Mouse (Mus musculus): ENCODE measurements around the gene Ftl1. TPM values are rescaled to one million over a fixed set of nuclear protein-coding genes. Genes with fewer than 3 reads are reported as not detected.

The Ftl1 gene
- total and polyA plus RNA-seq, 2 experiments from 2014 or later, result 1,107 to 2,163 TPM

DNA sequence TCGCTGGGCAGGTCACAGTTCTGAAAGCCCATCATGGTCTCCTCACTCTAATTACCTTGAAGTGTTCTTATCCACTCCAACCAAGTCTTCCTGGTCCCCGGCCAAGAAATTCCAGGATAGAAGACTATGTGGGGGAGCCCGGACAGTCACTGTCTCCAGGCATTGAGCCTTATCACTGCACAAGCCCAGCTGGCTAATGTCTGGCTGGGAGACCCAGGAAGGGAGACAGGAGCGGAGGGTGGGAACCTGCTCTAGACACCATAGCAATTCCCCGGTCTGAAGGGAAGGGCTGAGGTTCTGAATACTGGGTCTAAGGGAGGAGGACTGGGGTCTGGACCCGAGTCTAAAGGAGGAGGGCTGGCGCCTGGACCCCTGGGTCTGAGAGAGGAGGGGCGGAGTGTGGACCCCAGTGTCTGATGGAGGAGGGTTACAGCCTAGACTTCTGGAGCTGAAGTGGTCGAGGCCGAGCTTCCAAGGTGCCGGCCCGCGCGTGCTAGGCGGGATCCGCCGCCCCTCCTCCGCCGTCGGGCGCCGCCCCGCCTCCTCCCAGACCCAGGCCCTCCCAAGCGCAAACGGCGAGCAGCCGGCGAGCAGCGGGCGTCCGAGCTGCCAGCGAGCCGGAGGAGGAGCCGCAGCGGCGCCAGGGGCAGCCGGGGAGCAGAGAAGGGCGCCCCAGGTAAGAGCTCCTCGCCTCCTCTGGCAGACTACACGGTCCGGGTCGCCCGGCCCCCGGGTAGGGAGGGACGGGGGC, 46.4 kb downstream of the Ftl1 start, which contains the start of gene Ntf5:
Gene Ntf5 (plus strand): TSS at position 583 of the 751 bp plus-strand sequence.
- peaks cover 12% of the 10 kb centered on the region; the same call in 1 of the 2 replicates for H3K4me1 ChIP-seq (ENCODE audit: control insufficient read depth, insufficient read depth)
- peaks cover 91% of the 10 kb centered on the region for H3K27me3 ChIP-seq (ENCODE audit: control insufficient read depth, insufficient read depth, low read length)
- 2% methylated on average over 44 of the region's 45 CpGs for WGBS
- H3K36me3 ChIP-seq (replicated peaks; ENCODE audit: control insufficient read depth, insufficient read depth, low read length), result no peaks in the 10 kb centered on the region
- H3K27ac ChIP-seq (ENCODE audit: low read depth), result no peak within 1 kb of the TSS
- no peak within 1 kb of the TSS; the same call in 1 of the 2 replicates for H3K9ac ChIP-seq (replicated peaks; ENCODE audit: low read depth, low read length)
- peak; percentile 30 for ATAC-seq (ENCODE audit: insufficient read depth, low read depth)
- no peak for TF ChIP-seq EP300 (IDR thresholded peaks at IDR 0.05; ENCODE audit: low read depth)
- TF ChIP-seq CTCF (IDR thresholded peaks at IDR 0.05; ENCODE audit: low read depth), result no peak
- no peaks in the 10 kb centered on the region for H3K9me3 ChIP-seq (replicated peaks; ENCODE audit: control insufficient read depth, low read length)
- no peak for DNase-seq (ENCODE audit: low spot score)
- H3K4me2 ChIP-seq (ENCODE audit: low read depth, low read length), result peak within 1 kb of the TSS; percentile 92
- H3K4me3 ChIP-seq (ENCODE audit: low read depth, low read length), result peak within 1 kb of the TSS; percentile 56

DNA sequence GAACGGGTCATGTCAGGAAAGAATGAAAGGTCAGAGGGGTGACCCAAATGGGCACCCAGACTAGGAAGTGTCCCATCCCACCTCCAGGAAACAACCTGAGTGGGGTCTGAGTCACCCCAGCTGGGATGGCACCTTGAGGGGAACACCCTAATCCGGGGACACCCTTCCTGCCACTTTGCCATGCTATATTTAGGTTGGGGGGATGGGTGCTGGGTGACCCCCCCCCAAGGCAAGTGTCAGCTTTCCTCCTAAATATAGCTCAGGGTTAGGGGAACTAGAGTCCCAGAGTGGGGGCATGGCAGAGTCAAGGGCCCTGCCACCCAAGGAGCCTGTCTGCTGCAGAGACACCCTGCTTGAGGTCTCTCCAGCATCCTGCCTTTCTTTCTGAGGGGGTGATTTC, 47.3 kb downstream of the Ftl1 start:
- H3K9me3 ChIP-seq (replicated peaks; ENCODE audit: control insufficient read depth, low read length), result no peaks in the 10 kb centered on the region
- H3K4me1 ChIP-seq (ENCODE audit: control insufficient read depth, insufficient read depth), result peaks cover 12% of the 10 kb centered on the region; the same call in 1 of the 2 replicates
- H3K9ac ChIP-seq (replicated peaks; ENCODE audit: low read depth, low read length), result no peak overlapping the region
- TF ChIP-seq EP300 (IDR thresholded peaks at IDR 0.05; ENCODE audit: low read depth) (no peak), CTCF (IDR thresholded peaks at IDR 0.05; ENCODE audit: low read depth) (no peak)
- no peaks in the 10 kb centered on the region for H3K36me3 ChIP-seq (replicated peaks; ENCODE audit: control insufficient read depth, insufficient read depth, low read length)
- no peak for ATAC-seq (ENCODE audit: insufficient read depth, low read depth)
- H3K27me3 ChIP-seq (ENCODE audit: control insufficient read depth, insufficient read depth, low read length), result peaks cover 91% of the 10 kb centered on the region
- 45% methylated on average over 2 of the region's 2 CpGs for WGBS
- DNase-seq (ENCODE audit: low spot score), result no peak
- no peak overlapping the region for H3K4me2 ChIP-seq (ENCODE audit: low read depth, low read length)
- H3K27ac ChIP-seq (ENCODE audit: low read depth), result no peak overlapping the region
- no peak overlapping the region for H3K4me3 ChIP-seq (ENCODE audit: low read depth, low read length)

DNA sequence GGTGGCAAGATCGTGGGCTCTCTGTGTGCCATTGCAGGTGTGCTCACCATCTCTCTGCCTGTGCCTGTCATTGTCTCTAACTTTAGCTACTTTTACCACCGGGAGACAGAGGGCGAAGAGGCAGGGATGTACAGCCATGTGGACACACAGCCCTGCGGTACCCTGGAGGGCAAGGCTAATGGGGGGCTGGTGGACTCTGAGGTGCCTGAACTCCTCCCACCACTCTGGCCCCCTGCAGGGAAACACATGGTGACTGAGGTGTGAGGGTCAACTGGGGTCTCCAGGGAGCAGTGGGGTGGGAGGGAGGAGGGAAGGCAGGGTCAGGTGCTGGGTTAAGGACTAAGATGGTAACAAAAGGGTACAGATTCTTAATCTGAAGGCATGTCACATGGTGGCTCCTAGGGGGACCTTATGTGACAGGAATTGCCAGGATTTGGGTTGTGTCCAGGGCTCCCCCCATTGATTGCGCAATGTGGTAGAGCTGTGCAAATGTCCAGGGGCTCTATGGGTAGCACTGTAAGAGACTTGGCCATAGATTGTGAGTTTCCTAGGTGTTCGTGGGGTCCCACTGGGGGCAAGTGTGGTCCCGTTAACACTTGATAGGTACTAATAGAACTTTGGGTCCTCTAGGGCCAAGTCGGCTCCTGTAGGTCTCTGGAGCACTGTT, 50.1 kb downstream of the Ftl1 start:
- TF ChIP-seq CTCF (IDR thresholded peaks at IDR 0.05; ENCODE audit: low read depth) (no peak), EP300 (IDR thresholded peaks at IDR 0.05; ENCODE audit: low read depth) (no peak)
- WGBS, result 77% methylated on average over 8 of the region's 8 CpGs
- Histone ChIP-seq H3K9ac (replicated peaks; ENCODE audit: low read depth, low read length) (no peak overlapping the region), H3K4me3 (ENCODE audit: low read depth, low read length) (no peak overlapping the region), H3K36me3 (replicated peaks; ENCODE audit: control insufficient read depth, insufficient read depth, low read length) (no peaks in the 10 kb centered on the region), H3K9me3 (replicated peaks; ENCODE audit: control insufficient read depth, low read length) (no peaks in the 10 kb centered on the region), H3K4me1 (ENCODE audit: control insufficient read depth, insufficient read depth) (peaks cover 19% of the 10 kb centered on the region; the same call in 1 of the 2 replicates), H3K27ac (ENCODE audit: low read depth) (no peak overlapping the region), H3K27me3 (ENCODE audit: control insufficient read depth, insufficient read depth, low read length) (peaks cover 86% of the 10 kb centered on the region), H3K4me2 (ENCODE audit: low read depth, low read length) (no peak overlapping the region)
- DNase-seq (ENCODE audit: low spot score) (no peak), ATAC-seq (ENCODE audit: insufficient read depth, low read depth) (no peak)

DNA sequence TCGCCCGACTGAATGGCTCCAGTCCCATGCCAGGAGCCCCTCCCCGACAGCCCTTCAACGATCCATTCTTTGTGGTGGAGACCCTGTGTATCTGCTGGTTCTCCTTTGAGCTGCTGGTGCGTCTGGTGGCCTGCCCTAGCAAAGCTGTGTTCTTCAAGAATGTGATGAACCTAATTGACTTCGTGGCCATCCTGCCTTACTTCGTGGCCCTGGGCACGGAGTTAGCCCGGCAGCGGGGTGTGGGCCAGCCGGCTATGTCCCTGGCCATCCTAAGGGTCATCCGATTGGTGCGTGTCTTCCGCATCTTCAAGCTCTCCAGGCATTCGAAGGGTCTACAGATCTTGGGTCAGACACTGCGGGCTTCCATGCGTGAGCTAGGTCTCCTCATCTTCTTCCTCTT, 50.7 kb downstream of the Ftl1 start:
- no peak overlapping the region for H3K27ac ChIP-seq (ENCODE audit: low read depth)
- no peaks in the 10 kb centered on the region for H3K36me3 ChIP-seq (replicated peaks; ENCODE audit: control insufficient read depth, insufficient read depth, low read length)
- H3K9me3 ChIP-seq (replicated peaks; ENCODE audit: control insufficient read depth, low read length), result no peaks in the 10 kb centered on the region
- peaks cover 79% of the 10 kb centered on the region for H3K27me3 ChIP-seq (ENCODE audit: control insufficient read depth, insufficient read depth, low read length)
- DNase-seq (ENCODE audit: low spot score) (no peak), ATAC-seq (ENCODE audit: insufficient read depth, low read depth) (no peak)
- H3K4me1 ChIP-seq (ENCODE audit: control insufficient read depth, insufficient read depth), result peaks cover 18% of the 10 kb centered on the region; the same call in 1 of the 2 replicates
- no peak overlapping the region for H3K4me2 ChIP-seq (ENCODE audit: low read depth, low read length)
- 84% methylated on average over 17 of the region's 17 CpGs for WGBS
- no peak overlapping the region for H3K9ac ChIP-seq (replicated peaks; ENCODE audit: low read depth, low read length)
- TF ChIP-seq EP300 (IDR thresholded peaks at IDR 0.05; ENCODE audit: low read depth), result no peak
- no peak for TF ChIP-seq CTCF (IDR thresholded peaks at IDR 0.05; ENCODE audit: low read depth)
- H3K4me3 ChIP-seq (ENCODE audit: low read depth, low read length), result no peak overlapping the region

DNA sequence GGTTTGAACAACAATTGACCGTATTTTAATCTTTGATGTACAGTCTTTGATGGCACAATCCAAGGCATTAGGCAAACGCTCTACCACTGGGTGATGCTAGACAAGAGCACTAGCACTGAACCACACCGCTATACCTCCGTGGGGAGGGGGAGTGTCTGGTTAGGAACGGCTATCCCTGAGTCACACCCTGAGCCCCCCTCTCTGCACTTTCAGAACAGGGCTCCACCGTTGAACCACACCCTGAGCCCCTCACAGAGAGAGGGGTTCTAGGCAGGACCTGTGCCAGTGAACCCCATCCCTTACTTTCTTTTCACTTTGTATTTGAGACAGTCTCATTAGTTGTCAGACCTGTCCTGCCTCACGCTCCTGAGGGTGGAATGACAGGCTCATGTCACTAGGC, 51.3 kb downstream of the Ftl1 start:
- DNase-seq (ENCODE audit: low spot score), result no peak
- Histone ChIP-seq H3K4me3 (ENCODE audit: low read depth, low read length) (no peak overlapping the region), H3K9me3 (replicated peaks; ENCODE audit: control insufficient read depth, low read length) (no peaks in the 10 kb centered on the region), H3K27me3 (ENCODE audit: control insufficient read depth, insufficient read depth, low read length) (peaks cover 73% of the 10 kb centered on the region), H3K4me2 (ENCODE audit: low read depth, low read length) (no peak overlapping the region), H3K27ac (ENCODE audit: low read depth) (no peak overlapping the region), H3K9ac (replicated peaks; ENCODE audit: low read depth, low read length) (no peak overlapping the region), H3K4me1 (ENCODE audit: control insufficient read depth, insufficient read depth) (peaks cover 12% of the 10 kb centered on the region; the same call in 1 of the 2 replicates), H3K36me3 (replicated peaks; ENCODE audit: control insufficient read depth, insufficient read depth, low read length) (no peaks in the 10 kb centered on the region)
- no peak for ATAC-seq (ENCODE audit: insufficient read depth, low read depth)
- TF ChIP-seq EP300 (IDR thresholded peaks at IDR 0.05; ENCODE audit: low read depth) (no peak), CTCF (IDR thresholded peaks at IDR 0.05; ENCODE audit: low read depth) (no peak)
- WGBS, result 69% methylated on average over 7 of the region's 7 CpGs

Small RNA genes within 50 kb of the gene (microRNA-seq; reads per million reads assigned to microRNA genes)
- gene Gm22133, result not detected

Other genes starting within 250 kb of the Ftl1 start
Only the 30 nearest of the 34 such genes appear.
- 0.97 TPM in 1 of 2 replicates, not detected in the other for gene Cd37, start 220.8 kb downstream of the Ftl1 start, total RNA-seq (2014; rRNA removed; ENCODE audit: low replicate concordance)
- gene Cd37, start 220.8 kb downstream of the Ftl1 start, polyA plus RNA-seq (2015; fragmentation: Nextera tagmentation; extraction: Ambion mirVana), result 1.9 and 2.3 TPM in 2 replicates
- not detected in 2 replicates for gene Slc6a16, start 218.8 kb downstream of the Ftl1 start, total RNA-seq (2014; rRNA removed; ENCODE audit: low replicate concordance)
- 0.10 TPM in 1 of 2 replicates, not detected in the other for gene Slc6a16, start 218.8 kb downstream of the Ftl1 start, polyA plus RNA-seq (2015; fragmentation: Nextera tagmentation; extraction: Ambion mirVana)
- not detected in 2 replicates for gene Slc6a21, start 182.4 kb downstream of the Ftl1 start, total RNA-seq (2014; rRNA removed; ENCODE audit: low replicate concordance)
- gene Slc6a21, start 182.4 kb downstream of the Ftl1 start, polyA plus RNA-seq (2015; fragmentation: Nextera tagmentation; extraction: Ambion mirVana), result not detected in 2 replicates
- 15.8 and 44.0 TPM in 2 replicates for gene Trpm4, start 126.1 kb downstream of the Ftl1 start, total RNA-seq (2014; rRNA removed; ENCODE audit: low replicate concordance)
- gene Trpm4, start 126.1 kb downstream of the Ftl1 start, polyA plus RNA-seq (2015; fragmentation: Nextera tagmentation; extraction: Ambion mirVana), result 14.2 and 15.2 TPM in 2 replicates
- gene Hrc, start 124.6 kb downstream of the Ftl1 start, total RNA-seq (2014; rRNA removed; ENCODE audit: low replicate concordance), result 38.8 and 39.7 TPM in 2 replicates
- 43.8 and 45.9 TPM in 2 replicates for gene Hrc, start 124.6 kb downstream of the Ftl1 start, polyA plus RNA-seq (2015; fragmentation: Nextera tagmentation; extraction: Ambion mirVana)
- gene Ppfia3, start 92.9 kb downstream of the Ftl1 start, total RNA-seq (2014; rRNA removed; ENCODE audit: low replicate concordance), result 0.15 and 1.8 TPM in 2 replicates
- gene Ppfia3, start 92.9 kb downstream of the Ftl1 start, polyA plus RNA-seq (2015; fragmentation: Nextera tagmentation; extraction: Ambion mirVana), result 0.58 and 0.68 TPM in 2 replicates
- gene Lin7b, start 89.3 kb downstream of the Ftl1 start, total RNA-seq (2014; rRNA removed; ENCODE audit: low replicate concordance), result 0.46 TPM in 1 of 2 replicates, not detected in the other
- gene Lin7b, start 89.3 kb downstream of the Ftl1 start, polyA plus RNA-seq (2015; fragmentation: Nextera tagmentation; extraction: Ambion mirVana), result 2.2 and 2.3 TPM in 2 replicates
- gene Snrnp70, start 64.1 kb downstream of the Ftl1 start, total RNA-seq (2014; rRNA removed; ENCODE audit: low replicate concordance), result 141 and 162 TPM in 2 replicates
- gene Snrnp70, start 64.1 kb downstream of the Ftl1 start, polyA plus RNA-seq (2015; fragmentation: Nextera tagmentation; extraction: Ambion mirVana), result 79.7 and 80.3 TPM in 2 replicates
- 1.4 and 4.6 TPM in 2 replicates for gene Kcna7, start 54.2 kb downstream of the Ftl1 start, total RNA-seq (2014; rRNA removed; ENCODE audit: low replicate concordance)
- 0.42 and 0.54 TPM in 2 replicates for gene Kcna7, start 54.2 kb downstream of the Ftl1 start, polyA plus RNA-seq (2015; fragmentation: Nextera tagmentation; extraction: Ambion mirVana)
- gene Ntf5, start 46.2 kb downstream of the Ftl1 start, total RNA-seq (2014; rRNA removed; ENCODE audit: low replicate concordance), result 2.2 TPM in 1 of 2 replicates, not detected in the other
- gene Ntf5, start 46.2 kb downstream of the Ftl1 start, polyA plus RNA-seq (2015; fragmentation: Nextera tagmentation; extraction: Ambion mirVana), result 0.15 and 0.21 TPM in 2 replicates
- 0.27 TPM in 1 of 2 replicates, not detected in the other for gene Lhb, start 39.1 kb downstream of the Ftl1 start, total RNA-seq (2014; rRNA removed; ENCODE audit: low replicate concordance)
- not detected in 2 replicates for gene Lhb, start 39.1 kb downstream of the Ftl1 start, polyA plus RNA-seq (2015; fragmentation: Nextera tagmentation; extraction: Ambion mirVana)
- 109 and 123 TPM in 2 replicates for gene Gys1, start 25.0 kb downstream of the Ftl1 start, total RNA-seq (2014; rRNA removed; ENCODE audit: low replicate concordance)
- 68.3 and 70.4 TPM in 2 replicates for gene Gys1, start 25.0 kb downstream of the Ftl1 start, polyA plus RNA-seq (2015; fragmentation: Nextera tagmentation; extraction: Ambion mirVana)
- gene Ruvbl2, start 21.8 kb downstream of the Ftl1 start, total RNA-seq (2014; rRNA removed; ENCODE audit: low replicate concordance), result 76.9 and 106 TPM in 2 replicates
- gene Ruvbl2, start 21.8 kb downstream of the Ftl1 start, polyA plus RNA-seq (2015; fragmentation: Nextera tagmentation; extraction: Ambion mirVana), result 31.0 and 34.2 TPM in 2 replicates
- 48.1 and 88.1 TPM in 2 replicates for gene Bax, start 7.0 kb upstream of the Ftl1 start, total RNA-seq (2014; rRNA removed; ENCODE audit: low replicate concordance)
- gene Bax, start 7.0 kb upstream of the Ftl1 start, polyA plus RNA-seq (2015; fragmentation: Nextera tagmentation; extraction: Ambion mirVana), result 99.2 and 101 TPM in 2 replicates
- not detected in 2 replicates for gene Tulp2, start 22.0 kb upstream of the Ftl1 start, total RNA-seq (2014; rRNA removed; ENCODE audit: low replicate concordance)
- 0.15 and 0.20 TPM in 2 replicates for gene Tulp2, start 22.0 kb upstream of the Ftl1 start, polyA plus RNA-seq (2015; fragmentation: Nextera tagmentation; extraction: Ambion mirVana)
- 14.2 TPM in 1 of 2 replicates, not detected in the other for gene Gm45808, start 26.9 kb upstream of the Ftl1 start, total RNA-seq (2014; rRNA removed; ENCODE audit: low replicate concordance)
- gene Gm45808, start 26.9 kb upstream of the Ftl1 start, polyA plus RNA-seq (2015; fragmentation: Nextera tagmentation; extraction: Ambion mirVana), result 0.18 TPM in 1 of 2 replicates, not detected in the other
- gene Dhdh, start 28.9 kb upstream of the Ftl1 start, total RNA-seq (2014; rRNA removed; ENCODE audit: low replicate concordance), result 3.4 and 5.6 TPM in 2 replicates
- gene Dhdh, start 28.9 kb upstream of the Ftl1 start, polyA plus RNA-seq (2015; fragmentation: Nextera tagmentation; extraction: Ambion mirVana), result 5.1 and 5.3 TPM in 2 replicates
- 78.4 and 107 TPM in 2 replicates for gene Nucb1, start 50.5 kb upstream of the Ftl1 start, total RNA-seq (2014; rRNA removed; ENCODE audit: low replicate concordance)
- 108 and 110 TPM in 2 replicates for gene Nucb1, start 50.5 kb upstream of the Ftl1 start, polyA plus RNA-seq (2015; fragmentation: Nextera tagmentation; extraction: Ambion mirVana)
- 10.6 and 28.8 TPM in 2 replicates for gene Ppp1r15a, start 66.4 kb upstream of the Ftl1 start, total RNA-seq (2014; rRNA removed; ENCODE audit: low replicate concordance)
- gene Ppp1r15a, start 66.4 kb upstream of the Ftl1 start, polyA plus RNA-seq (2015; fragmentation: Nextera tagmentation; extraction: Ambion mirVana), result 19.2 and 22.8 TPM in 2 replicates
- gene Plekha4, start 66.4 kb upstream of the Ftl1 start, total RNA-seq (2014; rRNA removed; ENCODE audit: low replicate concordance), result 1.3 and 3.4 TPM in 2 replicates
- 0.78 and 1.2 TPM in 2 replicates for gene Plekha4, start 66.4 kb upstream of the Ftl1 start, polyA plus RNA-seq (2015; fragmentation: Nextera tagmentation; extraction: Ambion mirVana)
- not detected in 2 replicates for gene Hsd17b14, start 95.0 kb upstream of the Ftl1 start, total RNA-seq (2014; rRNA removed; ENCODE audit: low replicate concordance)
- 0.11 and 0.34 TPM in 2 replicates for gene Hsd17b14, start 95.0 kb upstream of the Ftl1 start, polyA plus RNA-seq (2015; fragmentation: Nextera tagmentation; extraction: Ambion mirVana)
- gene Bcat2, start 110.3 kb upstream of the Ftl1 start, total RNA-seq (2014; rRNA removed; ENCODE audit: low replicate concordance), result 70.6 and 97.2 TPM in 2 replicates
- 73.7 and 74.8 TPM in 2 replicates for gene Bcat2, start 110.3 kb upstream of the Ftl1 start, polyA plus RNA-seq (2015; fragmentation: Nextera tagmentation; extraction: Ambion mirVana)
- gene Fgf21, start 155.6 kb upstream of the Ftl1 start, total RNA-seq (2014; rRNA removed; ENCODE audit: low replicate concordance), result not detected in 2 replicates
- 0.12 TPM in 1 of 2 replicates, not detected in the other for gene Fgf21, start 155.6 kb upstream of the Ftl1 start, polyA plus RNA-seq (2015; fragmentation: Nextera tagmentation; extraction: Ambion mirVana)
- gene Fut1, start 157.4 kb upstream of the Ftl1 start, total RNA-seq (2014; rRNA removed; ENCODE audit: low replicate concordance), result not detected in 2 replicates
- not detected in 2 replicates for gene Fut1, start 157.4 kb upstream of the Ftl1 start, polyA plus RNA-seq (2015; fragmentation: Nextera tagmentation; extraction: Ambion mirVana)
- gene Izumo1, start 161.9 kb upstream of the Ftl1 start, total RNA-seq (2014; rRNA removed; ENCODE audit: low replicate concordance), result 0.53 TPM in 1 of 2 replicates, not detected in the other
- 0.11 and 0.23 TPM in 2 replicates for gene Izumo1, start 161.9 kb upstream of the Ftl1 start, polyA plus RNA-seq (2015; fragmentation: Nextera tagmentation; extraction: Ambion mirVana)
- 68.8 and 77.6 TPM in 2 replicates for gene Rasip1, start 167.6 kb upstream of the Ftl1 start, total RNA-seq (2014; rRNA removed; ENCODE audit: low replicate concordance)
- gene Rasip1, start 167.6 kb upstream of the Ftl1 start, polyA plus RNA-seq (2015; fragmentation: Nextera tagmentation; extraction: Ambion mirVana), result 13.7 and 14.3 TPM in 2 replicates
- gene Mamstr, start 180.1 kb upstream of the Ftl1 start, total RNA-seq (2014; rRNA removed; ENCODE audit: low replicate concordance), result 5.6 and 6.5 TPM in 2 replicates
- gene Mamstr, start 180.1 kb upstream of the Ftl1 start, polyA plus RNA-seq (2015; fragmentation: Nextera tagmentation; extraction: Ambion mirVana), result 7.2 and 7.7 TPM in 2 replicates
- not detected in 2 replicates for gene Fut2, start 206.5 kb upstream of the Ftl1 start, total RNA-seq (2014; rRNA removed; ENCODE audit: low replicate concordance)
- gene Fut2, start 206.5 kb upstream of the Ftl1 start, polyA plus RNA-seq (2015; fragmentation: Nextera tagmentation; extraction: Ambion mirVana), result 1.5 and 1.7 TPM in 2 replicates
- not detected in 2 replicates for gene Ntn5, start 224.1 kb upstream of the Ftl1 start, total RNA-seq (2014; rRNA removed; ENCODE audit: low replicate concordance)
- 0.11 TPM in 1 of 2 replicates, not detected in the other for gene Ntn5, start 224.1 kb upstream of the Ftl1 start, polyA plus RNA-seq (2015; fragmentation: Nextera tagmentation; extraction: Ambion mirVana)
- gene Sec1, start 234.5 kb upstream of the Ftl1 start, total RNA-seq (2014; rRNA removed; ENCODE audit: low replicate concordance), result 0.62 and 1.3 TPM in 2 replicates
- gene Sec1, start 234.5 kb upstream of the Ftl1 start, polyA plus RNA-seq (2015; fragmentation: Nextera tagmentation; extraction: Ambion mirVana), result 0.16 and 0.33 TPM in 2 replicates